Mouse (Mus musculus) left cerebral cortex, postnatal 14 days (tissue): ENCODE results near the gene Klf12. TPM values are rescaled to one million over a fixed set of nuclear protein-coding genes. Genes with fewer than 3 reads are reported as not detected.

Experiments used
- DNase-seq, 2 experiments: peaks; one replicate each; pipeline ENCODE4 v3.0.0; 2021 to 2022; ENCODE audit warnings: low spot score in 2 of 2, mixed read lengths in 1 of 2
- intact Hi-C: fragments of 180-260 bp; cut with DNase I; formaldehyde crosslinking; loops from one replicate; pipeline ENCODE4 v1.15.1; 2025
- total RNA-seq, 2 experiments: library from RNA; stranded (reverse); gene quantifications; 2 replicates each; pipeline ENCODE4 v1.2.3; 2021

Gene Klf12
- total RNA-seq, 2 experiments from 2014 or later: 44.3 to 44.5 TPM

DNA sequence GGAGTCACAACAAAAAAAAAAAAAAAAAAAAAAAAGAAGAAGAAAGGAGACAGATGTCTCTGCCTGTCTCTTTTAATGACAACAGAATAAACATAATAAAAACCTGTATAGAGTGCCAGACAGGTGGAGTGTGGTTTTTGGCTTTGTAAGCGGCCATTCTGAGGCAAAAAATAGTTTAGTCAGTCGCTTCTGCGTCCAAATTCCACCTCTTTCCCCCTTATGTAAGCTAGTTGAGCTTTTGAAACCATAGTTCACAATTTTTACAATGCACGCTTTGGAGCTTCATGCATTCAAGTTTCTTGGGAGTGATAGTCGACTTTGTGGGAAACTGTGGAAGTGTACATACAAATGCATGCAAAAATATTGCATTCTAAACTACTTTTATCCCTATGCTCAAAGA lies 41.4 kb downstream of the Klf12 start:
- no peak for DNase-seq
- intact Hi-C loops: no loop called here

DNA sequence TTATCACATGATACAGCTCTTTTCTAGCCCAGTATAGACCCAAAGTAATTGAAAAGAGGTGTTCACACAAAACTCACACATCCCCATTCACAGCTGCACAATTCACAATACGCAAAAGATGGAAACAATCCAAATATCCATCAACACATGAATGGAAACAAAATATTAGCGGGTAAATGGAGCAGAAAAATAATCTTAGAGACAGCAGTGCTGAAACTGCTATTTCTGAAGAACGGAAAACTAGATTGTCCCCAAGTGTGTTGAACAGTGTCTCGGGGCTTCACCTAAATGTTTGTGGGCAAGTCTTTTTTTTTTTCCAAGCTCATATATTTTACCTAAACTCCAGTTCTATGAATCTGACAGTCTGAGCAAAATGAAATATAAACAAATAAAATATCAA lies 44.6 kb downstream of the Klf12 start:
- DNase-seq: no peak
- intact Hi-C loops: no loop called here

GRCm38 (mm10) chr14:100236757-100237156 lies 47.7 kb downstream of the Klf12 start:
- intact Hi-C loops: no loop called here
- DNase-seq: no peak

GRCm38 (mm10) chr14:100235746-100236145 lies 48.7 kb downstream of the Klf12 start:
- DNase-seq: no peak
- intact Hi-C loops: no loop called here

DNA sequence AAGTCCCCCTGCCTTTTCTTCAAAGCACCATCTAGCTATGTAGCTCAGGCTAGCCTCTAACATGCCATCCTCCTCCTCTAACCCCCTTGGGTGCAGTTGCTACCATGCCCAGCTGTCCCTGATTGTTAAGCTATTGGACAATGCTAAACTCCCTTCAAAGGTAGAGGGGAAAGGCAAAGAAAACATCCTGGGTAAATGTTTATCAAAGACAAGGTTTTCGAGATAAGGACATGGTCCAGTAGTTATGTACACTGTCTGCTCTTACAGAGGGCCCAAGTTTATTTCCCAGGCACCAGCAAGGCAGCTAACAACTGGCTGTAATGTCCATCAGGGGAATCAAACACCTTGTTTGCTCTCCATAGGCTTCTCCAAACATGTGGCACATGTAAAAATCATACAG lies 53.1 kb downstream of the Klf12 start:
- intact Hi-C loops: no loop called here
- no peak for DNase-seq

DNA sequence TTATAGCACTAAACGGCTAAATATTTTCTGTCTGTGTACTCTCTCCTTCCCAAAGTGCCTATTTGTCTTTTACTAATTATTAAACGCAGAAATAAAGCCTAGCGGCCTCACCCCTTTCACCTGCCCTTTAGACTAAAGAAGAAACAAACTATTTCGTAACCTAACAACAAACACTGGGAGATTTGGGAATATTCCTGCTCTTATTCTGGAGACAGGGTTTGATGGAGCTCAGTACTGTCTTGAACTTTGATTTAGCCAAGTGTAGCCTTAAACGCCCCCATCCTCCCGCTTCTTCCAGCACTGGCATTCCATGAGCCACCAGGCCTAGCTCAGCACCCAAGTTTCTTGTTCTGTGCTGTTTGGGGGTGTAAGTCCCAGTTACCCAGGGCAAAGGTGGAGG lies 56.4 kb downstream of the Klf12 start:
- intact Hi-C loops: no loop called here
- DNase-seq: no peak

GRCm38 (mm10) chr14:100227717-100228116 lies 56.8 kb downstream of the Klf12 start:
- intact Hi-C loops: no loop called here
- DNase-seq: no peak

DNA sequence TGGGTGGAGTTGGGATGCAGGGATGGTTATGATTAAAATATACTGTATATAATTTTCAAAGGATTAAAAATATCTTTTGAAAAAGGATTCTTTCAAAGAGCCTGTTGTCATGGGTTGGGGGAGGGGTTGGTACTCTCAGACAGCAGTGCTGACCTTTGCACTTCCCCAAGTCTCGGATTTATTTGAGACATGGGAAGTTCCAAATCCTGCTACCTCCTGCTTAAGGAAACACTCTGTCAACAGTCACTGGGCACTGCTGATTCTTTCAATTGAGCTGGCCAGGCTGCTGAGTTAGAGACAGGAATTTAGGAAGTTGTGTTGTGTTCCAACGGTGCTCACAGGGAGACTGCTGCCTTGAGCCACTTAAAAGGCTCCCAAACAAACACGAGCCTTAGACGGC lies 60.3 kb downstream of the Klf12 start:
- peak in 1 of 2 experiments; percentile 18 for DNase-seq
- intact Hi-C loops: no loop called here

- intact Hi-C loops: no loop called here
- DNase-seq: no peak
Observed at GRCm38 (mm10) chr14:100222260-100222659, 62.2 kb downstream of the Klf12 start.

DNA sequence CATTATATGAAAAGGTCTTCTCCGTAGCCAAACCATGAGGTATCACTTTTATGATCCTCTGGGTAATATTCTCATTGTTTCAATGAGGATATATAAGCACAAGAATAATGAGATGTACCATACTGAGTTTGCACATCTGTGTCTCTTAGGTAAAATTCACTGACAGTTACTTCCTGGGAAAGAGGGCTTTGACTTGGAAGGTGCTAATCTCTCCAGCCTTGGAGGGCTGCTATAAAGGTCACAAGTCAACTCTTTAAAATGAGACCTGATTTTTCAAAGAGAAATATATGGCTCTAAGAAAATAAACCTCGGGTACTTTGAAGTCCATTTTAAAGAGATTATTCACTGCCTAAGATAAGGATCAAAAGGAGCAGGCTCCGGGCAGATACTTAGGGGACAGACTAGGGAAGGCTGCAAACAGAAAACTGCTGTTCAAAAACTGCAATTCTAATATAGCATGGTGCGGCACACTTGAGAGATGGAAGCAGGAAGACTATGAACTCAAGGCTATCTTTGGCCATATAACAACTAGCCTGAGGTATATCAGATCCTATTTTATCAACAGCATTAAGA lies 69.2 kb downstream of the Klf12 start:
- no peak for DNase-seq
- intact Hi-C loops: no loop called here

- intact Hi-C loops: loop anchor here (5.0 kb wide), 1 partner anchor 69 kb away; the partner anchor contains the start of gene Klf12
- peak; percentile 60 to 81 for DNase-seq
Observed at GRCm38 (mm10) chr14:100213066-100213465, 71.4 kb downstream of the Klf12 start.

DNA sequence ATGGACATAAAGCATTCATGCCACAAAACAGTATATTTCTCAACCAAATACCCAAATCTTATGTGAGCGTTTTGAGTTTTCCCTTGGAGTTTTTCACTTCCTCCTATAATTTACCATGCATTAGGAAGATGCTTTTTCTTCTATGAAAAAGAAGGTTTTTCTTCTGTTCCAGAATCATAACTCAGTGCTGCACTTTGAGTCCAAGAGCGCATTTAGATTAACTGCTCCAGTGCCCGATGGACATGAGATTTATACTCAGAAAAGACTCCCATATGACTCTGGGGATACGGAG lies 72.7 kb downstream of the Klf12 start:
- intact Hi-C loops: loop anchor here (5.0 kb wide), 1 partner anchor 71 kb away; the partner anchor contains the start of gene Klf12
- no peak for DNase-seq

- intact Hi-C loops: loop anchor here (5.0 kb wide), 1 partner anchor 71 kb away; the partner anchor contains the start of gene Klf12
- DNase-seq: peak; percentile 76 to 81
Observed at GRCm38 (mm10) chr14:100211036-100211825, 73.2 kb downstream of the Klf12 start.

- peak in 1 of 2 experiments; percentile 21 for DNase-seq
- intact Hi-C loops: loop anchor here (5.0 kb wide), 1 partner anchor 72 kb away; the partner anchor contains the start of gene Klf12
Observed at GRCm38 (mm10) chr14:100209814-100210419, 74.6 kb downstream of the Klf12 start.

DNA sequence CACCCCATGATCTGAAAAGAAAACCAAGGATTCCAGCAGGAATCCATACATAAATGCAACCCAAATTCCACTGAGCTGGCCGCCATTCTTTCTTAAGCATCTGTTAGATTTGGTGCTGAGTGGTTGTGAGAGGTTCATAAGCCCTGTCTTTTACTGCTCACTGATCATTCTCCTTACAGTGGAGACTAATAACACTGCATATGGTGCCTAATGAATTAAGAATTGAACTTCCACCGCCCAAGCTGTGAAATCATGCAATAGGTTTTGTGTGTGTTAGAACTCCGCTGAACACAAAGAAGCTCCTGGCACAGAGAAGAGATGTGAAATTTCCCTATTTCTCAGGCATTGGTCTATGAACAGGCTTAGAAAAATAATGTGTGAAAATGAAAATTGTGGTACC lies 77.4 kb downstream of the Klf12 start:
- intact Hi-C loops: no loop called here
- no peak for DNase-seq

DNA sequence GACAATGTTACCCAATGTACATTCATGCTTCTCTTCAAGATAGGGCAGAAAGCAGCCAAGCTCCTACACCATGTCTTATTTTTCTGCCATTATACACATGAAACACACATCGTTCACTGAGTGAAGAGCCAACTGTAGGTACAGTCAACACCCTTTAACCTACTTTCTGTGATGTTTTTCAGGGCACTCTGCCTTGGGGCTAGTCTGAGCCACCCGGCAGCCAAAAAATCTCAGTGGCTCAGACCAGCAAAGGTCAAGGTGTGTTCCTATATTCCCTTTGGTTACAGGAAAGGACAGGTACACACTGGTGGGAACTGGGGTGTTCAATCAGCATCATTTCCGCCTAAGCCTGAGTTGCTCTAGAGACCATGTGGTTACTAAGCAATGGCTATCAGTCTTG lies 78.3 kb downstream of the Klf12 start:
- no peak for DNase-seq
- intact Hi-C loops: no loop called here

- DNase-seq: no peak
- intact Hi-C loops: no loop called here
Observed at GRCm38 (mm10) chr14:100200058-100200688, 84.3 kb downstream of the Klf12 start.

DNA sequence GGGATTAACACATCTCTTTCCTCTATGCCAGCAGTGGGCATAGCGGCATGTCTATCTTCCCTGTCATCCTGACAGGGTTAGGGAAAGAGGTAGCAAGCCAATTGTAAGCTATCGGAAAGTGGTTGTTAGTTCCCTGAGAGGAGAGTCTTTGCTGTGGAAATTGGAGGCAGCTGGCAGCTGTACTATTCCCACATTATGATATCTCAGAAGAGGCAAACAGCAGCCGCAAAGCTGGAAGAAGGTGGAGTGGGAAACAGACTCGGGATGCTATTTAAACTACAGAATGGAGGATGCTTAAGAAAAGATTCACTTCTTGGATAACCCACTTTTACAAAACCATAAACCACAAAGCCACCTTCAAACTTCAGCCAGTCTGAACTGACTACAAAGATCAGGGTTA lies 85.8 kb downstream of the Klf12 start:
- intact Hi-C loops: no loop called here

GRCm38 (mm10) chr14:100197199-100197598 lies 87.3 kb downstream of the Klf12 start:
- intact Hi-C loops: no loop called here
- DNase-seq: no peak

More for the DNA sequence above, 85.8 kb downstream of the Klf12 start:
- peak in 1 of 2 experiments; percentile 13 for DNase-seq

DNA sequence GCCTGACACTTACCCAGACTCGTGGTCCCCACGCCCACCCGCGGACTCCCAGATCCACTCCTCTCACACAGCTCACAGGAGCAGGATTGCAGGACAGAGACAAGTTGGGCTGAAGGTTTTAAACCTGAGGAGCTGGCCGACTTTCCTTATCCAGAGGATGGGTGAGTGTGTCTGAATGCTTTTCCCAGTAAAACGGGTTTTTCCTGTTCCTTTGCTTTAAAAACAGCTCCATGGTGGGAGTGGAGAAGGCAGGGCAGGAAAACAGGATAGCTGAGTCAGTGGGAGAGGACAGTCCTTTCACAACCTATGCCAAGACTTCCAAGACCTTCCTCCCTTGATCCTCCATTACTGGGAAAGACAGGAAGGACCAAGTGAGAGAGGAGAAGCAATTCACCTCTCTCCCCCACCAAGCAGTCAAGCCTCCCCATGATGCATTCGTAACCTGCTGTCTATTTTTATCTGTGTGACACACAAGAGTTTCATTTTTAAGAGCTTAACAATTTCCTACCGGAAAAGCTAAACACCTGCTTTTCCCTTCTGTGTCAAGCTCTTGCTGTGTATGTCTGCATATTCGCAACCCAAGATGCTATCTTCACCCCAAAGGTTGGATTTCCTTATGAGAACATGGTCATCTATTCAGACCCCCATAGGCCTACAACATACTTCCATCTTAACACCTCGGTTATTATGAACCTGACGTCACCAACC lies 94.8 kb downstream of the Klf12 start:
- intact Hi-C loops: no loop called here
- no peak for DNase-seq
